Mouse (Mus musculus): ENCODE data around the gene Pgpep1l. TPM values are rescaled to one million over a fixed set of nuclear protein-coding genes. Genes with fewer than 3 reads are reported as not detected.

Pgpep1l gene
- total and polyA plus RNA-seq, 2 experiments from 2014 or later, result not detected

- no peak overlapping the region for H3K9ac ChIP-seq (replicated peaks; ENCODE audit: low read length, poor library complexity, severe bottlenecking)
- H3K4me3 ChIP-seq (ENCODE audit: low read depth, low read length), result no peak overlapping the region
- H3K9me3 ChIP-seq (ENCODE audit: low read length), result no peaks in the 10 kb centered on the region
- no peaks in the 10 kb centered on the region; the same call in 1 of the 2 replicates for H3K4me1 ChIP-seq (ENCODE audit: insufficient read depth, low read length)
- no peak overlapping the region for H3K4me2 ChIP-seq (ENCODE audit: low read depth, low read length, poor library complexity, severe bottlenecking)
- H3K36me3 ChIP-seq (ENCODE audit: insufficient read depth, low read length), result no peaks in the 10 kb centered on the region
- H3K27me3 ChIP-seq (ENCODE audit: insufficient read depth, low read length), result no peaks in the 10 kb centered on the region
- no peak overlapping the region for H3K27ac ChIP-seq (ENCODE audit: low read depth, low read length)
- 76% methylated on average over 8 of the region's 8 CpGs for WGBS
- DNase-seq (ENCODE audit: low spot score), result no peak
- peak; percentile 13; the same call in 1 of the 2 replicates for TF ChIP-seq CTCF (IDR thresholded peaks at IDR 0.05)
- no peak for ATAC-seq (ENCODE audit: low FRiP score)
Measured at GRCm38 (mm10) chr7:68262612-68263200, 1.3 kb downstream of the Pgpep1l start.

- no peaks in the 10 kb centered on the region for H3K9me3 ChIP-seq (ENCODE audit: low read length)
- no peak overlapping the region for H3K9ac ChIP-seq (replicated peaks; ENCODE audit: low read length, poor library complexity, severe bottlenecking)
- ATAC-seq (ENCODE audit: low FRiP score), result no peak
- H3K4me3 ChIP-seq (ENCODE audit: low read depth, low read length), result no peak overlapping the region
- no peak for TF ChIP-seq CTCF (IDR thresholded peaks at IDR 0.05)
- no peak for DNase-seq (ENCODE audit: low spot score)
- no peaks in the 10 kb centered on the region for H3K27me3 ChIP-seq (ENCODE audit: insufficient read depth, low read length)
- H3K36me3 ChIP-seq (ENCODE audit: insufficient read depth, low read length), result no peaks in the 10 kb centered on the region
- 74% methylated on average over 6 of the region's 6 CpGs for WGBS
- H3K27ac ChIP-seq (ENCODE audit: low read depth, low read length), result no peak overlapping the region
- no peak overlapping the region for H3K4me2 ChIP-seq (ENCODE audit: low read depth, low read length, poor library complexity, severe bottlenecking)
- H3K4me1 ChIP-seq (ENCODE audit: insufficient read depth, low read length), result no peaks in the 10 kb centered on the region; the same call in 1 of the 2 replicates
Measured at GRCm38 (mm10) chr7:68259523-68260081, 4.4 kb downstream of the Pgpep1l start.

GRCm38 (mm10) chr7:68258326-68259150, 5.5 kb downstream of the Pgpep1l start:
- Histone ChIP-seq H3K9ac (replicated peaks; ENCODE audit: low read length, poor library complexity, severe bottlenecking) (no peak overlapping the region), H3K9me3 (ENCODE audit: low read length) (no peaks in the 10 kb centered on the region), H3K4me2 (ENCODE audit: low read depth, low read length, poor library complexity, severe bottlenecking) (no peak overlapping the region), H3K36me3 (ENCODE audit: insufficient read depth, low read length) (no peaks in the 10 kb centered on the region), H3K4me3 (ENCODE audit: low read depth, low read length) (no peak overlapping the region), H3K27me3 (ENCODE audit: insufficient read depth, low read length) (no peaks in the 10 kb centered on the region), H3K4me1 (ENCODE audit: insufficient read depth, low read length) (no peaks in the 10 kb centered on the region), H3K27ac (ENCODE audit: low read depth, low read length) (no peak overlapping the region)
- no peak for DNase-seq (ENCODE audit: low spot score)
- WGBS, result 77% methylated on average over 17 of the region's 17 CpGs
- TF ChIP-seq CTCF (IDR thresholded peaks at IDR 0.05), result no peak
- no peak for ATAC-seq (ENCODE audit: low FRiP score)

GRCm38 (mm10) chr7:68257767-68258166, 6.3 kb downstream of the Pgpep1l start:
- H3K27me3 ChIP-seq (ENCODE audit: insufficient read depth, low read length), result no peaks in the 10 kb centered on the region
- ATAC-seq (ENCODE audit: low FRiP score) (no peak), DNase-seq (ENCODE audit: low spot score) (no peak)
- no peaks in the 10 kb centered on the region for H3K4me1 ChIP-seq (ENCODE audit: insufficient read depth, low read length)
- no peak for TF ChIP-seq CTCF (IDR thresholded peaks at IDR 0.05)
- no peak overlapping the region for H3K27ac ChIP-seq (ENCODE audit: low read depth, low read length)
- WGBS, result 65% methylated on average over 2 of the region's 2 CpGs
- no peaks in the 10 kb centered on the region for H3K36me3 ChIP-seq (ENCODE audit: insufficient read depth, low read length)
- no peaks in the 10 kb centered on the region for H3K9me3 ChIP-seq (ENCODE audit: low read length)
- H3K4me2 ChIP-seq (ENCODE audit: low read depth, low read length, poor library complexity, severe bottlenecking), result no peak overlapping the region
- no peak overlapping the region for H3K4me3 ChIP-seq (ENCODE audit: low read depth, low read length)
- no peak overlapping the region for H3K9ac ChIP-seq (replicated peaks; ENCODE audit: low read length, poor library complexity, severe bottlenecking)

GRCm38 (mm10) chr7:68250902-68251301, 13.1 kb downstream of the Pgpep1l start:
- Histone ChIP-seq H3K36me3 (ENCODE audit: insufficient read depth, low read length) (no peaks in the 10 kb centered on the region), H3K4me2 (ENCODE audit: low read depth, low read length, poor library complexity, severe bottlenecking) (no peak overlapping the region), H3K9me3 (ENCODE audit: low read length) (no peaks in the 10 kb centered on the region), H3K4me1 (ENCODE audit: insufficient read depth, low read length) (no peaks in the 10 kb centered on the region), H3K9ac (replicated peaks; ENCODE audit: low read length, poor library complexity, severe bottlenecking) (no peak overlapping the region), H3K27ac (ENCODE audit: low read depth, low read length) (no peak overlapping the region), H3K27me3 (ENCODE audit: insufficient read depth, low read length) (no peaks in the 10 kb centered on the region), H3K4me3 (ENCODE audit: low read depth, low read length) (no peak overlapping the region)
- DNase-seq (ENCODE audit: low spot score) (no peak), ATAC-seq (ENCODE audit: low FRiP score) (no peak)
- WGBS, result 90% methylated on average over 3 of the region's 3 CpGs
- TF ChIP-seq CTCF (IDR thresholded peaks at IDR 0.05), result no peak

- H3K27me3 ChIP-seq (ENCODE audit: insufficient read depth, low read length), result no peaks in the 10 kb centered on the region
- H3K4me3 ChIP-seq (ENCODE audit: low read depth, low read length), result no peak overlapping the region
- no peak overlapping the region for H3K4me2 ChIP-seq (ENCODE audit: low read depth, low read length, poor library complexity, severe bottlenecking)
- ATAC-seq (ENCODE audit: low FRiP score), result no peak
- H3K4me1 ChIP-seq (ENCODE audit: insufficient read depth, low read length), result no peaks in the 10 kb centered on the region
- WGBS, result 84% methylated on average over 1 of the region's 1 CpGs
- TF ChIP-seq CTCF (IDR thresholded peaks at IDR 0.05), result no peak
- H3K27ac ChIP-seq (ENCODE audit: low read depth, low read length), result no peak overlapping the region
- no peak overlapping the region for H3K9ac ChIP-seq (replicated peaks; ENCODE audit: low read length, poor library complexity, severe bottlenecking)
- no peak for DNase-seq (ENCODE audit: low spot score)
- H3K36me3 ChIP-seq (ENCODE audit: insufficient read depth, low read length), result no peaks in the 10 kb centered on the region
- H3K9me3 ChIP-seq (ENCODE audit: low read length), result no peaks in the 10 kb centered on the region
Measured at GRCm38 (mm10) chr7:68250411-68250810, 13.6 kb downstream of the Pgpep1l start.
